ENCODE assay signal across 7 mouse cellular contexts in the genomic region with DNA sequence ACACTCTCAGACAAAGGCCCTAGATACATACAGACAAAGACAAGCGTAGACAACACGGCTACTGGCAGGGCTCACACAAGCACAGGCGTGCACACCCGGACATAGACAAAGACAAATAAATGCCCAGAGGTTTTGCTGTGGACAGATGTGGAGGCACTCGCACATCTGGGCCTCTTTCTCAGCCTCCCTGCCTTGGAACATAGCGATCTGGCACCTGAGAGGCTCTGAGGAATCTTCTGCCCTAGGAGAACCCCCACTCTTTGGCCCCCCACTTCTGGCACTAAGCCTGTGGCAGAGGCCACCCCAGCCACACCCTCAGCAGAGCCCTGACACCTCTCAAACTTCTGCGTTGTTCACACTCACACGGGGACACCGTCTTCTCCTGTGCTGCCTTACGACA. TPM values are rescaled to one million over a fixed set of nuclear protein-coding genes. Genes with fewer than 3 reads are reported as not detected.
DNase-seq lines count a peak whose midpoint lies in the region; ATAC-seq and TF ChIP-seq lines count a peak whose summit lies in the region.

No protein-coding gene starts in this region.

- no peak for TF ChIP-seq POLR2A in kidney, adult 2 months (IDR thresholded peaks at IDR 0.05; ENCODE audit: low read depth, low read length)

- no peak for ATAC-seq in embryonic facial prominence, embryonic 15.5 days (ENCODE audit: insufficient number of reproducible peaks, low FRiP score, low TSS enrichment, low read depth)
- no peak for ATAC-seq in midbrain, embryonic 11.5 days (ENCODE audit: low FRiP score)

- no peak overlapping the region for H3K9ac ChIP-seq in embryonic facial prominence, embryonic 15.5 days
- H3K9ac ChIP-seq in midbrain, embryonic 11.5 days (ENCODE audit: low read length): no peak overlapping the region

- WGBS in kidney, adult 2 months: 75% methylated on average over 10 of the region's 10 CpGs
- 80% methylated on average over 10 of the region's 10 CpGs for WGBS in embryonic facial prominence, embryonic 10.5 days
- WGBS in embryonic facial prominence, embryonic 15.5 days: 53% methylated on average over 10 of the region's 10 CpGs
- 75% methylated on average over 10 of the region's 10 CpGs for WGBS in midbrain, embryonic 11.5 days

- H3K27me3 ChIP-seq in kidney, adult 2 months (replicated peaks; ENCODE audit: control insufficient read depth, insufficient read depth, low read length): no peaks in the 10 kb centered on the region
- H3K27me3 ChIP-seq in embryonic facial prominence, embryonic 10.5 days (replicated peaks; ENCODE audit: low read depth, poor library complexity, severe bottlenecking): no peaks in the 10 kb centered on the region
- H3K27me3 ChIP-seq in embryonic facial prominence, embryonic 15.5 days: no peaks in the 10 kb centered on the region
- H3K27me3 ChIP-seq in midbrain, embryonic 11.5 days (ENCODE audit: control insufficient read depth, insufficient read depth, low read length): no peaks in the 10 kb centered on the region

- peak overlapping the region; percentile 66; the same call in 1 of the 2 replicates for H3K27ac ChIP-seq in kidney, adult 2 months (ENCODE audit: insufficient read depth, low read depth, low read length)
- H3K27ac ChIP-seq in embryonic facial prominence, embryonic 10.5 days (replicated peaks): peak overlapping the region; percentile 79
- H3K27ac ChIP-seq in embryonic facial prominence, embryonic 15.5 days (replicated peaks): peak overlapping the region; percentile 89
- no peak overlapping the region for H3K27ac ChIP-seq in midbrain, embryonic 11.5 days (ENCODE audit: low read depth, low read length)

- H3K4me2 ChIP-seq in embryonic facial prominence, embryonic 15.5 days (replicated peaks): peak overlapping the region; percentile 12; the same call in 1 of the 2 replicates
- no peak overlapping the region for H3K4me2 ChIP-seq in midbrain, embryonic 11.5 days

- H3K4me1 ChIP-seq in kidney, adult 2 months (ENCODE audit: control insufficient read depth, insufficient read depth, low read length): peaks cover 34% of the 10 kb centered on the region
- H3K4me1 ChIP-seq in embryonic facial prominence, embryonic 10.5 days: peaks cover 88% of the 10 kb centered on the region
- peaks cover 81% of the 10 kb centered on the region for H3K4me1 ChIP-seq in embryonic facial prominence, embryonic 15.5 days
- H3K4me1 ChIP-seq in midbrain, embryonic 11.5 days (ENCODE audit: control insufficient read depth, insufficient read depth, low read length): peaks cover 59% of the 10 kb centered on the region

- no peaks in the 10 kb centered on the region for H3K9me3 ChIP-seq in embryonic facial prominence, embryonic 10.5 days
- no peaks in the 10 kb centered on the region for H3K9me3 ChIP-seq in embryonic facial prominence, embryonic 15.5 days (replicated peaks)
- H3K9me3 ChIP-seq in midbrain, embryonic 11.5 days (ENCODE audit: control insufficient read depth, low read length): no peaks in the 10 kb centered on the region

- H3K4me3 ChIP-seq in kidney, adult 2 months (ENCODE audit: insufficient read depth, low read depth, low read length): no peak overlapping the region
- H3K4me3 ChIP-seq in embryonic facial prominence, embryonic 10.5 days: no peak overlapping the region
- H3K4me3 ChIP-seq in embryonic facial prominence, embryonic 15.5 days (replicated peaks): no peak overlapping the region
- no peak overlapping the region for H3K4me3 ChIP-seq in midbrain, embryonic 11.5 days (ENCODE audit: low read depth, low read length)

- no peak for TF ChIP-seq CTCF in kidney, adult 2 months (conservative IDR thresholded peaks at IDR 0.05; ENCODE audit: insufficient read depth, insufficient read length, low read depth, low read length)

- no peak for DNase-seq in kidney, adult 2 months
- DNase-seq in kidney, adult 18-20 months: no peak
- no peak for DNase-seq in embryonic facial prominence, embryonic 10.5 days (ENCODE audit: low spot score)
- DNase-seq in midbrain, embryonic 11.5 days (ENCODE audit: low spot score, missing footprints): peak; percentile 84
- DNase-seq in cerebellum, postnatal 14 days: no peak
- no peak for DNase-seq in natural killer cell, adult 2 months (ENCODE audit: low spot score in 2 of 2)

- H3K36me3 ChIP-seq in kidney, adult 2 months (ENCODE audit: control insufficient read depth, insufficient read depth, low read length): no peaks in the 10 kb centered on the region
- H3K36me3 ChIP-seq in embryonic facial prominence, embryonic 10.5 days (replicated peaks): peaks cover 54% of the 10 kb centered on the region
- H3K36me3 ChIP-seq in embryonic facial prominence, embryonic 15.5 days: 0 out of 2 replicates have a peak, but pooled peaks cover 4% of the 10 kb centered on the region
- H3K36me3 ChIP-seq in midbrain, embryonic 11.5 days (ENCODE audit: control insufficient read depth, insufficient read depth, low read length): no peaks in the 10 kb centered on the region

RNA-seq across cellular contexts. Expression of a gene that starts 15.2 kb away (rescaled TPM):
- polyA plus RNA-seq in kidney, adult 2 months (2012; rRNA removed): 22.2 and 23.3 TPM in 2 replicates
- polyA plus RNA-seq in embryonic facial prominence, embryonic 10.5 days (2016; fragmentation: Nextera tagmentation; extraction: Ambion mirVana): 11.5 and 11.6 TPM in 2 replicates
- polyA plus RNA-seq in embryonic facial prominence, embryonic 15.5 days (2015; fragmentation: Nextera tagmentation; extraction: Ambion mirVana): 13.2 and 13.9 TPM in 2 replicates
- polyA plus RNA-seq in midbrain, embryonic 11.5 days (2014; fragmentation: Nextera tagmentation; extraction: Ambion mirVana): 4.9 and 5.3 TPM in 2 replicates

RNA-seq across cellular contexts. Expression of a gene that starts 52.4 kb away (rescaled TPM):
- 1.8 and 2.5 TPM in 2 replicates for polyA plus RNA-seq in kidney, adult 2 months (2012; rRNA removed)
- 0.16 and 0.21 TPM in 2 replicates for polyA plus RNA-seq in embryonic facial prominence, embryonic 10.5 days (2016; fragmentation: Nextera tagmentation; extraction: Ambion mirVana)
- polyA plus RNA-seq in embryonic facial prominence, embryonic 15.5 days (2015; fragmentation: Nextera tagmentation; extraction: Ambion mirVana): 0.55 and 0.65 TPM in 2 replicates
- polyA plus RNA-seq in midbrain, embryonic 11.5 days (2014; fragmentation: Nextera tagmentation; extraction: Ambion mirVana): not detected in 2 replicates
